Mouse (Mus musculus) liver, embryonic 14.5 days (tissue): ENCODE data around the gene Slc27a1.

Source experiments
- CTCF ChIP-seq: IDR thresholded peaks from 2 replicates; pipeline ENCODE4 v1.5.1; 2016; ENCODE audit warnings: antibody characterized with exemption, low read depth, control low read depth
- EP300 ChIP-seq: IDR thresholded peaks from 2 replicates; pipeline ENCODE4 v1.6.1; 2016; ENCODE audit warnings: antibody characterized with exemption, low read depth

DNA sequence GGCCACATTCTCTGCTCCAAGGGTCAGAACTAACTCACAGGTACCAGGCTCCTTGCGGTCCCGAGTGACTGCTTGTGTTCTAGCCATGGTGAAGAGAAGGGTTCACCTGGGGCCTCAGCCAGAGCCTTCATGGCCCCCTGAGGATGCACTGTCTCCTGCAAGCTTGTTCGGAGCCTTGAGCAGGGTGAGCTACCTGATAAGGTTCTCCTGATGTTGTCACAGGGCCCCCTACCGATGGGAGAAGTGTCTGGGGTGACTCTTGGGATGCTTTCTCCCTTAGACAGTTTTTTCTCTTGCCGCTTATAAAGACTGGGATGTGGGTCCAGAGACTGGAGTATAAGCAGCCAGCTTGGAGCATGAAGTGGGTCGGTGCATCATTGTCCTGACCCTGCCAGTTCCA is 27.7 kb downstream of the Slc27a1 start:
- TF ChIP-seq CTCF (no peak), EP300 (no peak)
